Mouse (Mus musculus) megakaryocyte-erythroid progenitor cell, adult 5-6 weeks (primary cell): Measurements from ENCODE around the gene Nup133. TPM values are rescaled to one million over a fixed set of nuclear protein-coding genes. Genes with fewer than 3 reads are reported as not detected.
A peak's percentile ranks its signal among the peaks of the same experiment; 100 is the strongest.

Experiments
- ATAC-seq: replicated peaks from 2 replicates; pipeline ENCODE4 v1.8.0; 2016; ENCODE audit warnings: mild to moderate bottlenecking, inconsistent platforms; ENCODE audit not compliant: severe bottlenecking, poor library complexity, low FRiP score, low TSS enrichment
- total RNA-seq, 2 experiments: library from RNA; stranded (forward) in 1 of 2; stranded (reverse) in 1 of 2; fragments of 200-1000, 215-1000 nt in 1 of 2; fragments of >200 nt in 1 of 2; fragmentation: Nextera tagmentation in 1 of 2; gene quantifications; 2 replicates each; pipeline ENCODE4 v1.2.3; 2014 to 2017

Gene Nup133
- total RNA-seq, 2 experiments from 2014 or later = 35.7 to 37.6 TPM

DNA sequence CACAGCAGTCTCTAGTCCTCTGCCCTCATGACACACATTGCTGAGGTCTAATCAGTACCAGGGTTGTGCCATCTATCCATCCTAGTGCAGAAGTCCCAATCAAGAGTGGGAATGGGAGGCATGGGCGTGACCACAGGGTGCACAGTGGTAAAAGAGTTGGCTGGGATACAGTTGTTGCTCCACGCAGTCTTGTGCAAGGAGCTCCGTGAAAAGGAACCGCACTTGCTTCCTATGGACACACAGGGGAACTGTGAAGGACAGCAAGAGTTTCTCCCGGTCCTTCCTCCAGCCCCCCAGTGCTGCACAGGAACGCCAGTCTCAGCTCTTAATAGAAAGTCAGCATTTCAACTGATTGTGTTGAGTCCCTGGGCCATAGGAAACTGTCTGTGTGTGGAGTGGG, 10.4 kb upstream of the Nup133 start:
- no peak for ATAC-seq

GRCm38 (mm10) chr8:123958130-123958529, 9.1 kb upstream of the Nup133 start:
- ATAC-seq = no peak

- no peak for ATAC-seq
Observed at GRCm38 (mm10) chr8:123954246-123954645, 5.2 kb upstream of the Nup133 start.

GRCm38 (mm10) chr8:123953686-123954085, 4.6 kb upstream of the Nup133 start:
- ATAC-seq = no peak

DNA sequence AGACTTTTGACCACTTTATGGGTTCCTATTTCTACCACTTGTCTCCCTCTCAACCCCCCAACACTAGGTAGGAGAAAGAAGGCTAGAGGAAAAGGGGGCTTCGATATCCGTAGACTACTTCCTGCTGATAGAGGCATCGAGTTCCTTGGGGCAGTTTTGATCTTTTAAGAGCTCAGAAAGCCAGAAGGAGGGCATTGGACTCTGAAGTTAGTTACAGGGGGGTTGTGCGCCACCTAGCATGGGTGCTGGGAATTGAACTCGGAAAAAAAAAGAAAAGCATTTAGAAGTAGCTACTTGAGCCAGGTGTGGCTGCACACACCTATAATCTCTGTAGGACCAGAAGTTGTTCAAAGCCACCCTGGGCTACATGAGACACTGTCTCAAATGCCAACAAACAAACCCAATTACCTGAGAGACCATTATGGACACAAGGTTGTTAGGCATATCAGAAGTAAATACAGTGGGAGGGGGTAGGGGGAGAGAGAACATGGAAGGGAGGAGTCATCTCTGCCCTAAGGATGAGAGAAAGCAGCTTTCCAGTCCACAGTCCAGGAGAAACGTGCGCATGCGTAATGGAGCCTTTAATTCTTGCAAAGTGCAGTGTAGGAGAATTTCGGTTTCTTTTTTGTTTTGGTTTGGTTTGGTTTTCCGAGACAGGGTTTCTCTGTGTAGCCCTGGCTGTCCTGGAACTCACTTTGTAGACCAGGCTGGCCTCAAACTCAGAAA, 1.2 kb upstream of the Nup133 start:
- ATAC-seq = peak; percentile 69

DNA sequence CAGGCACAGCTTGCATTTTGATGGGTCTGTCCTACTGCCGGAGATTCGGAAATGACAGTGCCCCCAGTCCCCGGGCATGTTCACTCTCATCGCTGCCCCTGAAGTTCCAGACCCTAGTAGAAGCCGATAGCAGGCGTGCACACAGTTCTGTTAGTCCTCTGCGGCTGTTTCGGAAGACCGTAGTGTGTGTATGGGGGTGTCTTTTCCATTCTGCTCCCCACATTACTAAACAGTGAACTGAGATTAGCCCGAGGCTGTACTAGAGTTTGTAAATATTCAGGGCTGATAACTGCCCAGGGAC, 571 bp upstream of the Nup133 start:
- ATAC-seq = peak; percentile 24; the same call in 1 of the 2 replicates

- ATAC-seq = no peak
Observed at GRCm38 (mm10) chr8:123929026-123929425, 20.0 kb downstream of the Nup133 start.

DNA sequence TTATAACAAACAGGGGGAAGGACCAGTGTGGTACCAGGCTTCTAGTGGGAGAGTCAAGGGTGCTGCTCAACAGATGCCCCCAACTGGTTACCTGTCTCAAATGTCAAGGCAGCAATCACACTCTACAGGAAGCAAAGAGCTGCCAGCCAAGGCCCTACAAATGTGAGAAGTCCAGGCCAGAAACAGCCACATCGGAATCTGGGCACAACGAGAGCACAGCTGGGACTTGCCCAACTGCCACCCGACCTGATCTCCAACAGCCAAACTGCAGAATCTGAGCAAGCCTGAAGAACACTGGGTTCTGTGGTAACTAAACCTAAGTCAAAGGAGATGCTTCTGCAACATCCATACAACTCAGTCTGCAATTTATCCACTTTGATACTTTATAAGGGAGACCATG, 23.4 kb downstream of the Nup133 start:
- ATAC-seq = no peak

- peak; percentile 95 for ATAC-seq
Observed at GRCm38 (mm10) chr8:123924719-123925118, 24.3 kb downstream of the Nup133 start.

GRCm38 (mm10) chr8:123914635-123915034, 34.4 kb downstream of the Nup133 start:
- no peak for ATAC-seq

DNA sequence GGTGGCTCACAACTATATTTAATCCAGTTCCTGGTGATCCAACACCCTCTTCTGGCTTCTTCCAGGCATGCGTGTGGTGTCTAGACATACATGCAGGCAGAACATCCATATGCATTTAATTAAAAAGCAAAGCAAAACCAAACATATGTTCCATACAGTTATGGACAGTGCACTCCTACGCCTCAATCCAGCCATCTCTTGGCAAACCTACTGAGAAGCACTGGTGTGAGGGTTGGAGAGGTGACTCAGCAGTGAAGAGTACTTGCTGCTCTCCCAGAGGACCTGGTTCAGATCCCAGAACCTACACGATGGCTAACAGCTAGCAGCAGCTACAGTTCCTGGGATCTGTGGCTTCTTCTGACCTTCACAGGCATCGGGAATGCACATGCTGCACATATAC, 36.8 kb downstream of the Nup133 start:
- ATAC-seq = no peak

GRCm38 (mm10) chr8:123907604-123908003, 41.5 kb downstream of the Nup133 start:
- no peak for ATAC-seq

DNA sequence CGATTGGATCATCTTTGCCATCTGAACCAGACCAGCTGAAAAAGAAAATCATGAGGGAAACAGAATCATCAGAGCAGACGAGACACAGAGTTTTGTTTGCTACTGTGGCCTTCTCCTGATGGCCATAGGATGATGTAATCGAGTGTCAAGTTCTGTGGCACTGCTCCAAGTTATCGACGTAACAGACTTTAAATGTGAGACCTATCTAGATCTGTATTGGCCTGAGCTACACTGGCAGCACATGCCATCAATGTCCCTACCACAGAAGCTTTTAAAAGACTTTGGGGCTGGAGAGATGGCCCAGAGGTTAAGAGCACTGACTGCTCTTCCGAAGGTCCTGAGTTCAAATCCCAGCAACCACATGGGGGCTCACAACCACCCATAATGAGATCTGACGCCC, 46.4 kb downstream of the Nup133 start:
- no peak for ATAC-seq

GRCm38 (mm10) chr8:123899366-123899765, 49.7 kb downstream of the Nup133 start:
- ATAC-seq = no peak

- ATAC-seq = no peak
Observed at GRCm38 (mm10) chr8:123898576-123898975, 50.5 kb downstream of the Nup133 start.

- ATAC-seq = no peak
Observed at GRCm38 (mm10) chr8:123896774-123897173, 52.3 kb downstream of the Nup133 start.

DNA sequence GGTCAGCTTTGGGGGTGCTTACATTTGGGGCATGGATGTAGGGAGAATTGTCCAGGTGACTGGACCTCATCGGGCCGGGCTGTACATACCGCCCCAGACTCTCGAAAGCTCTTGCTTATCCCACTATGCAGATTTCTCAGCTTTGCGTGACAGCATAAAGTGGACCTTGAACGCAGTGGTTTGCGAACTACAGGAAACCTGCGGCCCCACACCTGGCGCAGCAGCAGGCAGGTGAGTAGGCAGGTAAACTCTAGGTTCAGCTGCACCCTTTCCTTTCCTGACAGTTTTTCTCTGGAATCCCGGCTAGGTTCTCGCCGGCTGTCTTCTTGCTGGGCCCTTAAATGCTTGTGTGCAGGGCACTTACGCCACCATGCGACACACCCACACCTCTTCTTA, 52.7 kb downstream of the Nup133 start:
- ATAC-seq = no peak

GRCm38 (mm10) chr8:123895680-123896365, 53.2 kb downstream of the Nup133 start:
- no peak for ATAC-seq

DNA sequence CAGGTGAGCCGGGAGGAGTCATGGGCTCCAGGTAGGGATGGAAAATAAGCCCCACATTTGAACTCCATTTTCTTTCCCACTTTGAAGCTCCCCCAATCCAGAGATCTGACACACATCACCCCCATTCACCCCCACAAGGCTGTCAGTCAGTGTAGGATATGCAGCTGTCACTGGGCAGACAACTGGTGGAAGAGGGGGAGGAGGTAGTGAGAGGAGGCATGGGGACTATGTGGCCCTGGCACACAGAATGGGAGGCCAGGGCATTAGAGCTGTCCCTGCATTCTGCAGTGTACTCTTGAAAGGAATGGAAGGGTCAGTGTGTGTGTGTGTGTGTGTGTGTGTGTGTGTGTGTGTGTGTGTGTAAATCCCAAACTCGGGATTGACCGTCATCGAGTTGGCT, 53.8 kb downstream of the Nup133 start:
- no peak for ATAC-seq

- ATAC-seq = no peak
Observed at GRCm38 (mm10) chr8:123894502-123895097, 54.5 kb downstream of the Nup133 start, which contains the start of gene Acta1. Acta1 (minus strand) TSS chr8:123894751.

DNA sequence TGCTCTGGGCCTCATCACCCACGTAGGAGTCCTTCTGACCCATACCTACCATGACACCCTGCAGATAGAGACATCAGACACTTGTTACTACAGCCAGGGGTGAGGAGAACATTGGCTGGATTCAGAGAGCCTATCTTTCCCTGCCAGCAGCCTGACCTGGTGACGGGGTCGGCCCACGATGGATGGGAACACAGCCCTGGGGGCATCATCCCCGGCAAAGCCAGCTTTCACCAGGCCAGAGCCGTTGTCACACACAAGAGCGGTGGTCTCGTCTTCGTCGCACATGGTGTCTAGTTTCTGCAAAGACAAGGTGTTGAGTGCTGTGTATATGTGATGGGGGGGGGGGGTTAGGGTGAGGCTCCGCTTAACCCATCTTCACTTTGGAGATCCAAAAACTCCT, 55.7 kb downstream of the Nup133 start:
- ATAC-seq = no peak
